Mouse (Mus musculus) frontal cortex, postnatal 10 days (tissue): Measurements from ENCODE around the gene Ankrd11.
A peak's percentile ranks its signal among the peaks of the same experiment; 100 is the strongest.

Experiments used
- DNase-seq, 2 experiments: peaks; one replicate each; pipeline ENCODE4 v3.0.0; 2022; ENCODE audit warnings: low spot score in 2 of 2, mixed read lengths in 1 of 2

The Ankrd11 gene

DNA sequence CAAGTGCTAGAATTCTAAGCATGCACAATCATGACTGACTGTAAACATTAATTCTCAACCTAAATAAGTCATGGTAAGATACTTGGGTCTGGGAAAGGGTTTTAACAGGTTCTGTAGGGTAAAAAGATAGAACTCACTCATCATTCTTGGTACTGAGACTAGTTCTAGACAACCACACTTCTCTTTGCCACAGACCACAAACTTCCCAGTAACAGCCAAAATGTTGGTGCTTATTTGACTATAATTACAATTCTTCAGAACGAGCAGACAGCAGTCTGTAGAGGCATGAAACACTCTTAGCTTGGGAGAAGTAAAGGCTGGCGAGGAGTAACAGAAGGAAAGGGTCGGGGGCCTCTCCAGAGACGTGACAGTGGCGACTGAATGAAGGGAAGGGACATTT lies 80.0 kb downstream of the Ankrd11 start:
- DNase-seq, result no peak

DNA sequence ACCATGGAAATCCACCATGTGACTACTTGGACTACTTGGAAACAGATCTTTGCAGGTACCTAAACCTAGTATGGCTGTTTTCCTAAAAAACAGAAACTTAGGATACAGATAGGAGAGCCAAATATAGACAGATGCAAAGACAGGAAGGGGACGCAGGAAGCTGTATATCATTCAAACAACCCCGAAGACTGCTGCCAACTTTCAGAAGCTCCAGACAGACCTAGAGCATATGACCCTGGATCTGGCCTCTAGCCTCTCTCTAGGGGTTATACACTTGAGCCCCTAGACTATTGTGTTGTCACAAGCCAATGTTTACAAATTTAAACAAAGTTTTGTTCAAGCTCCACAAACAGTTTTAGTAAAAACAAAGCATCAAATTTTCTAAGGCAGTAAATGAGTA lies 80.6 kb downstream of the Ankrd11 start:
- no peak for DNase-seq

DNA sequence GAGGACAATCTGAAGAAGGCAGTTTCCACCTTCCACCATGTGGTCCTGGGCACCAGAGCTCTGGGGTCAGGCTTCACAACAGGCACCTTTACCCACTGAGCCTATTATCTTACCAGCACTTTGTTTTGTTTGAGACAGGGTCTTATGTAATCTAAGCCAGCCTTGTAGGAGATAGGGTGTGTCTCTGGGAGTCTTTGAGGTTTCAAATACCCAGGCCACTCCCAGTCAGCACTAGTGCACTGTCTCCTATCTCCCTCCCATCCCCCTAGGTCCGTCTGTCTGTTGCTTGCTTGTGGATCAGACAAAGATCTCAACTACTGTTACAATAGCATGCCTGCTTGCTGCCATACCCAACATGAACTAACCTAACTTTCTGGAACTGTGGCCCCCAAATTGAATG lies 81.1 kb downstream of the Ankrd11 start:
- no peak for DNase-seq

DNA sequence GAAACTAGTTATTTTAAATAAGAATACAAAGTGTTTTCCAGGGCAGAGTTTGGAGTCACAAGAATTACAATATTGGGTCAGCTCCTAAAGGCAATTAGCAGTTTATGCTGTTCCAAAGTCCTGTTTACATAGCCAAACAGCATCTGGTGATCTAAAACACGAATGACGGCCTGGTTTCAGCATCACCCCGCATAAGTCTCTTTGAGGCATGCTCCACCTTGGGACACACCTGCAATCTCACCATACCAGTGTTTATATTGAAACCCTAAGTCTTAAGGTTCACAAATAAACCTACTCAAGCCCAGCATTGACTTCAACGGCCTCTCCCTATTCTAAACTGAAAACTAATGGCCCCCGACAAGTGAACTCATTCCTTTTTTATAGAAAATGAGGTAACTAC lies 81.8 kb downstream of the Ankrd11 start:
- no peak for DNase-seq

DNA sequence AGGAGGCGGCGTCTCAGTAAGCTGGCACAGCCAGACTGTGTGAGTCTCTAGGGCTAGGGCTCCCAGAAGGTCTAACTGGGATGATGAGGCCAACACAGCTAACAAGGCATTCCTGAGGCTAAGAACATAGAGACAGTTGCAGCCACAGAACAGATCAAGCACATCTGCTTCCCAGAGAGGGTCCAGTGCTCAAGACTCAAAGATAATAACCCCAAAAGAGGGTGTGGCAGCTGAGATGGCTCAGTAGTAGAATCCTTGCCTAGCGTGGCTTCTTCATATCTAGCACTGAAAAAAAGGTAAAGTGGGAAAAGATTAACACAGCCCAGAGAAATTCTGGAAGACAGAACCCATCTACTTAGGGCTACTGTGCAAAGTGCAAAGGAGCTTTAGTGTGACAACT lies 86.1 kb downstream of the Ankrd11 start:
- DNase-seq, result no peak

DNA sequence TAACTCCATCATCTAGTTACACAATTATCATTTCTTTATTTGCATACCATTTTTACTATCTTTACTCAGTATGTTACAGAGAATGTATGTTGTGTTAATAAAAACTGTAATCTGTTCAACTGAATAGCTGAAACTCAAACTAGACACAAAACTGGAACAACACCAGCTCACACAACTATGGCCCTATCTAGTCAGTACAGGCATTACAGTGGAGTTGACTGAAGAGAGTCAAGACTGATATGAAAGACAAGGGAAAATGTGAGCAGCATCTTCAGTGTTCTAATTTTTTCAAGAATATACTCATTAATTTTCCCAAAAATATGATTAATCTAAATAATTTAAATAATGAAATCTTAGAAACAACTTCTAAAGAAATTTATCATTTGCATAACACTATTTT lies 86.9 kb downstream of the Ankrd11 start:
- DNase-seq, result no peak

DNA sequence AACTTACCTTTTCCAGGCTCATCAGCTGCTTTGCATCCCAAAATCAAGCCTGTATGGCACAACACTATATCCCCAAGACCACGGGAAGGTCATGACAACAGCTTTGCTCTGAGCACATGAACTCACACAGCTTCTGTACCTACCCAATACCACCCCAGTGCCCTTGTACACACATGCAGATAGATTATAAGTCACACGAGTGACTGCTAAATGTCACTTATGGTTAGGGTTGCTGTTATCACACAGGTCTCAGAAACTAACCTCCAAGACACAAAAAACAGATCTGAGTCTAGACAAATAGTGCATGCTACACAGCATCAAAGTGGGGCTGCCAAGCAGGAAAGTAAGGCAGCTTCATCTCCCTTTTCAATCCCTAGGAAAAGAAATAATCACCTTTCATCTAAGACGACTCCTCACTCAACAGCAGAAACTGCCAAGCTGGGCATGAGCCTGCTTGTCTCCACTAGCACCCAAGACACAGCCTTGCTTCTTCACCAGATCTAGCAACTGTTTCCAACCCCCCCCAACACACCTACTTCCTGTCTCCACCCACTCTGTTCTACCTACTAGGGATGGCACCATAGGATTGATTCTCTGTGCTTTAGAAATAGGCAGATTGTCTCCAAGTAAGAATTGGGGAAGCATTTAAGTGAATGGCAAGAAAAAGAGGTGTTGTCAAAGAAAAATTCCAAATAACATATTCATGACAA lies 87.8 kb downstream of the Ankrd11 start:
- no peak for DNase-seq

DNA sequence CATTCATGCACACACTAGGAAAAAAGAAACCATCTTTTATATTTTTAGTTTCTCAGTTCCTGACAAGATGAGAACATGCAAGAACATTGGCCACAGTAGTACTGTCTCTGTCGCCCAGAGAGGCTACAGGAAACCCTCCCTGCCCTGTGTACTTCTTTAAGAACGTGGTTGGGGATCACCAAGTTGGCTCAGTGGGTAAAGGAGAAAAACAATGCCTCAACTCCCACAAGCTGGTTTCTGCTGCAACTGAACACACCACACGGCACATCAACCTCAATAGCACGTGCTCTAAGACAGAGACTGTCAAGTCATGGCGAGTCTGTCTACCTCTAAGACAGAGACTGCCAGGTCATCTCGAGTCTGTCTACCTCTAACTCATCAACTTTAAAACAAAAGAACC lies 89.0 kb downstream of the Ankrd11 start:
- no peak for DNase-seq

DNA sequence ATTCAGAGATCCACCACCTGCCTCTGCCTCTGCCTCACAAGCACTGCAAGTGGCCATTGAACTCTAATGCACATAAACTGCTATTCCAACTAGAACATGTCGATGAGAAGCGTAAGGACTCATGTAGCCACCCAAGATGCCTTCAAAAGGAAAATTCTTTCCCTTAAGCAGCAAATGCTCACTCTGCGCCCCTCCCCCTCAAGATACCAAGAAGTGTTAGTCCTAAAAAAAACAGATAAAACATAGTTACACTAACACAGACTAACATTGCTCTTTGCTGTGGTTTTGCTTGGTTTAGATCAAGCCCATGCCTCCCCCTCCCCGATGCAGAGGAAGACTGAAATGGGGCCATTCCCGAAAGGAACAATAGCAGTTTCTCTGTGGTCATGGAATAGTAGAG lies 90.6 kb downstream of the Ankrd11 start:
- no peak for DNase-seq

DNA sequence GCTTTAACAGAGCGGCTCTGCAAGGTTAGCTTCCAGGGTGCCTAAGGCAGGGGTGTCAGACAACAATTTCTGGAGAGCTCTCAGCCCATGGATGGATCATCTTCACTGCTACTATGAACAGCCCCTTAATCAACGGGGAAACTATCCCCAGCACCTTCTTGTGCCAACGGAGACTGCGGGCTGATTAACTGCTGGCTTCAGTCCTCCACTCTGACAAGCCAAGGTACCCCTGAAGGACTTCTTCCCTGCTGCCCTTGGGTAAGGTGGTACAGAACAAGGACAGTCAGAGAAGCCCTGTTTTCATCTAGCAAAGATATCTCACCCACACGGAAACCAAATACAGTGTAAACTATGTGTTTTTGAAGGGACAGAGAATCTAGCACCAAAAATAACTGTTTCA lies 92.4 kb downstream of the Ankrd11 start:
- DNase-seq, result no peak

DNA sequence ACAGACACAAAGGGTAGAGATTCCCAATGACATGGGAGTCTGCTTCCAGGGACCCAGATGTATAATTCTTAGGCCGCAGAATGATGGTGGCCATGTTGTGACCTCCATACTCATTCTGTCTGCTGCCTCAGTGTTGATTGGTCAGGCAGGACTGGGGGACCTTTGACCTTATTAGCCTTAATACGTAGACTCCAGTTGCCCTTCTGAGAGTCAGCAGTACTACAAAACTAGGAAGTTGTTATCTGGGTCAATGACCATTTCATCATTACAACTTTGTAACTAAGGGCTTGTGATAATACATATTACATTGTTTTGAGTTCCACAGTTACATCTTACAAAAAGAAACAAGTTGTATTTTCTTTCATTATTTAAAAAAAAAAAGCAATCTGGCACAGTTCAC lies 96.3 kb downstream of the Ankrd11 start:
- no peak for DNase-seq

DNA sequence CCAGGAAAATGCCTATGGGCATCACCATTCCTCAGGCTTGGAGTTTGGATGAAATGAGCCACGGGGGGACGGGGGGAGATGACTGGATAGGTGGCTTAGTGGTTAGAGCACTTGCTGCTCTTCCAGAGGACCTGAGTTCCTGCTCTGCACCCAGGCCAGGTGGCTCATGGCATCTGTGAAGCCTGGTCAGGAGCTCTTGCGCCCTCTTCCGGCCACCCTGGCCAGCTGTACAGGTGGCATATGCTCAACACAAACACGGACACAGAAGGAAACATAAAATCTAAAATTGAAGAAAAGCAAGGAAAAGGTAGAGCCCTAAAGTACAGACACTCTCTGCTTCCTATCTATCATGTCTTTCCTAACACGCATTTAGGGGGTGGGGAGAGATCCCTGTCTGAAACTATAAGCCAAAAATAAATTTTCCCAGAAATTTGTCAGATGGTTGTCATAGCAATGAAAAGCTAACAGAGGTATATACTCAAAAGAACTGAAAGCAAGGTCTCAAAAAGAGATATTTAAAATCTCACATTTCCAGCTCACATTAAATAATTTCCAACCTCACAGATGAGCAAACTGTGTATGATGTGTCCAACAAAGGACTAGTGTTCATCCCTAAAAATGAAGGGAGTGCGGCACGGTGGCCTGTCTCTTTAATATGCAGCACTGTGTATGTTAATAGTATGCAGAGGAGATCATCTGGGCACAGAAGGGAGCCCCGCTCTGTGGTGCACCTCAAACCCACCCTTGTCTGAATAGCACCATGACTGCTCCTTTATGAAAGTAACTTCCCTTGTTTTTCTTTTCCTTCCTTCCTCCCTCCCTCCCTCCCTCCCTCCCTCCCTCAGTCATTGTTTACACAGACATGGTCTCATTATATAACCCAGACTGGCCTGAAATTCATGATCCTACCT lies 99.0 kb downstream of the Ankrd11 start:
- DNase-seq, result no peak

DNA sequence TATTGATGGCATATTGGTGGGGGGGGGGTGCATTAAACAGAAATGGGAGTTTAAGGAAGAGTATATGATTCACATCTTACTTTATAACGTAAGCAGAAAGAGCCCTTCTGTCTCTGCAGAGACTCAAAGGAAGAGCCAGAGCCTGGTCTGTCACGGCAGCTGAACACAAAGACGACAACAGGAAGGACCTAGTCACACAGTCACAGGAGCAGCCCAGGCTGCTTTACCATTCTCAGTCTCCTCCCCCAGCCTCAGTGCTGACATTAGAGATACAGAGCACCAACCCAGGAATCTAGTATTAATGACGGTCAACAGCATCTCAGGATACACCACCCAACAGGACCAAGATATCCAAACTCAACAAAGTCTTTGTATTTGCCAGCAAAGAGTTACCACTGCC lies 103.5 kb downstream of the Ankrd11 start:
- DNase-seq, result no peak

DNA sequence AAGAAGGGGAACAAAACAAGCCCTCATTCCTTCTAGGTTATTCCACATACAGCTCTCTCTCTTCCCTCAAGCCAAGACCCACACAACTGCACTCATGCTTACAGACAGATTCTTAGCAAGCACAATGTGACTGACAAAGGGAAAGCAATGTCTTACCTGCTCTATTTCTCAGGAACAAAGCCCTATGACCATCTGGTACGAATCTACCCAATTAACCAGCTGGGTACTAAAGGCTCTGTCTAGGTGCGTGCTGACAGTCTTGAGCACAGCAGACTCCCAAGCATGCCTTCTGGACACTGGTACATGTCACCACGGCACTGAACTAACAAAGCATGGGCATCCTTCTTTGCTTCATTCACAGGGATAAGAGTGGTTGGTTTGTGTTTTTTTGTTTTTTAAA lies 103.9 kb downstream of the Ankrd11 start:
- DNase-seq, result no peak

DNA sequence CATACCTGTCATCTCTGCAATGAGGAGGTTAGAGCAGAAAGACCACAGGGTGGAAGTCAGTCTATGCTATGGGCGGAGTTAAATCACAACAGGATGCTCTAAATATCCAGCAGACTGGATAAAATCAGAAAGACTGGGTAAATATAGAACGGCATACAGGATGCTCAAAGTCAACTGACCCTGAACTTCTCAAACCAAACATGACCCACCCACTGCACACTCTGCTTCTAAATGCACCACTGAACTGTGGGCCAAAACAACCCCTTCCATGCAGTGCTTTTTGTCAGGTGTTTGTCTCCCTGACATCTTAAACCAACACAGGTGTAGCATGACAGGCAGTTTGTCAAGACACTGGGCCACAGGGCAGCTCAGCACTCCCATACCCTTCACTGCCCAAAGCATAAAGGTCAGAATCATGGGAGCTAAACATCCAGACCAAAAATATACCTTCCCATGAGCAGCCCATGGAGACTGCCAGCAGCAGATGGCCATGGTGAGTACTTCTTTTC lies 104.5 kb downstream of the Ankrd11 start:
- no peak for DNase-seq

DNA sequence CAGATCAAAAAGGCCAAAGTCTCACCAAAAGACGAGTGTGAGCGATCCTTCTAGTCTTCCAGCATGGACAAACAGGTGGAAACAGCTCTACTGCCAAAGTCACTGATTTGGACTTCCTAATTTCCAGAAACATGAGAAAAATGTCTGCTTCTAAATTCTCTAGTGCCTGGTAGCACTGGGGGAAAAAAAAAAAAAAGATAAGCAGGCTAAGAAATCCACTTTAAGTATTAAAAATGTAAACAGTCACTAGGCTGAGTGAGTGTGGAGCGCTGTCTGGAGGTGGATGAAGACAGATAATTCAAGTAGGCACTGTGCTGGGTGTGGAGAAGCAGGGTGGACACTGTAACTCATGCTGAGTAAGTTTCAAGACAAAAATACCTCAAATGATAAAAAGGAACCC lies 106.2 kb downstream of the Ankrd11 start:
- no peak for DNase-seq

DNA sequence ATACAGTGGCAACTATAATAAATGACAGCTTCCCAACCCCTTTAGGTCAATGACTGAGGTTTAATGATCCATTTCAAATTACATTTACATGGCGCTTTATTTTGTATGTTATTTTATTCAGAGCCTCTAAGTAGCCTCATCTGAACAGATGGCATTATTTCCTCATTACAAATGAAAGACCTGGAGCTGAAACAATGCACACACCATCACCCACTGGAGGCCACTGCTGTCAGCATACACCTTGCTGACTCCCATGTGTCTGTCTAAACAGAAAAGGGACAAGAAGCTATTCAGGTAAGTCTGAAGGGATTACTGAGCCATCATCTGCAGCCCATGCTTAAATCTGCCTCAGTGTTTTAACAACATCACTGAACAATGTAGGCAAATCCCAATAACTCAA lies 107.0 kb downstream of the Ankrd11 start:
- no peak for DNase-seq

DNA sequence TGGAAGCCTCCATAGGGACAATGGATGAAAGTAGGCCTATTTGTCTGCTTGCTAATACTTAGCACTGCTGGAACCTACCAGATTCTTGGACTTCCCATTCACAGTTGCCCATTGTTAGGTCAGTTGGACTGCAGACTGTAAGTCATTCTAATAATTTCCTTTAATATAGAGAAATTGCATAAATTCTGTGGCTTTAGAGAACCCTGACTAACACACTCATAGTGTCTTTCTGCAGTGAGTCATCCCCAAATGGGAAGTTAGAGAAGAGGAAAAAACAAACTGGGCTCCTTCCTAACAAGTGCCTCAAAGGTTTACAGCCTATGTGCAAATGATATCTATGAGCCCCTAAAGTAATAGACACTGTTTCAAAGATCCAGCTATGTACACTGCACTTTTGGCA lies 108.1 kb downstream of the Ankrd11 start:
- no peak for DNase-seq

DNA sequence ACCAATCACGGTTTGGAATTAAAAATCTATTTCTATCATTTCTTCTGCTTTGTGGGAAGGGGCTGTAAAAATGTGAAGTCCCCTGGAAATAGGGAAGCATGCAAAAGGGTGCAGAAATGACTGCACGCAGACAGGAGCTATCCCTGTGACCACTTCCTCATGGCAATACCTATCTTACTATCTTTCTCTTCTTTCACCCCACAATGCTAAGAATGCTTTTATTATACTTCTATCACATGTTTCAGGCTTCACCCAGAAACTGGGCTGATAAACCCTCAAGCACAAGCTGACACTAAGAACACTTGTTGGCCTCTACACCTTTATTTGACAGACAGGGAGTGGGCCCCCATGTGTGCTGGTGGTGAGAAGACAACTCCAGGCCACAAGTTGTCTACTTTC lies 109.5 kb downstream of the Ankrd11 start:
- DNase-seq, result no peak

DNA sequence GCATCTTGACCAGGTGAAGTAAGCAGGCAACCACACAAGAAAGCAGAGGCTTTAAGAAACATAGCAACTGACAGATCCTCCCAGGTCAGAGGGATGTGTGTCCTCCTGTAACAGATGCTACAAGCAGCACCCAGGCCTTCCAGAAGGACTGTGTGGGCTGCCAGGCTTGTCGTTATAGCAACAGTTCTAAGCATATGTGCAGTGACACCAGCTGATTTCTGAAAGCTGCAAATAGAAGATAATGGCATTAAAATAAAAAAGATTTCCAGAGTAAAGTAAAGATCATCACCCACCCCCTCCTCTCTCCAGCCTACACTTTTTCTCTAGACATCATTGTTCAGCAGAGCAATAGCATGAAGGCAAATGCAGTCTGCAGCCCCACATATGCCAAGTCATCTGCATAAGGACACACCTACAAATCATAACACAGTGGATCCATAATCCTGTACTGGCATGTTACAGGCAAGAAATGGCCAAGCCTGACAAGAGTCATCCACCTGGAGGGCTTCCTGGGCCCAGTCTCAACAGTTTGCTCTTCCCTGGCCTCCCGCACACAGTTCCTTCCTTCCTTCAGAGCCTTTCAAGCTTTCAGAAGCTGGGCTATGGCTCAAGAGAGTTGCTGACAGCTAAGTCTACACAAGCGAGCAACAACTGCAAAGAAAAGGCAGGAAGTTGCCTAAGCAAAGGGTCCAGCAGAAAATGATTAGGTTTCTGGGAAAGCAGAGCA lies 110.1 kb downstream of the Ankrd11 start:
- DNase-seq, result peak; percentile 53 to 57

DNA sequence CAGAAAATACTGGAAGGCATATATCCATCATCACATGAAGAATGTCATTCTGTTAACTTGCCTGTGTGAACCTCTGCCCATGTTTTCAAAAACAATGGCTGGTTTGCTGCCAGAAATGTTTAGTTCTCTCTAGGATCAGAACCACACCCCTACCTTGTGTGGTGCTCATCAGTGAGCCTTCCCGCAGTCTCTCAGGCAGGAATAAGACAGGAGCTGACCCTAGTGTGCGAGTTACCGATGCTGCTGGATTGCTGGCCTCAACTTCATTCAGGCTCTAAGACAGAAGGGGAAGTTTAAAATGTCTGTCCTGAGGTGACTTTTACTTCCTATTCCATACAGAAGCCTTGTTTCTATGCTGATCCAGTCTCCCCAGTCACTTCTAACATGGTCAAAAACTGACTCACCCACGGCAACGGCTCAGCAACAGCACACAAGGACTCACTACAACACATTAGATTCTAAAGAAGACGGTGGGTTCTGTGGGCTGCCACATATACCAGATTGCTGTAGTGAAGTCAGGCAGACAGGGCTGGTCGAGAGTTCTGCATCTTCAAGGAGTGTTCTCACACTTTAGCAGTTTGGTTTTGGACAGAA lies 113.3 kb downstream of the Ankrd11 start:
- DNase-seq, result no peak

DNA sequence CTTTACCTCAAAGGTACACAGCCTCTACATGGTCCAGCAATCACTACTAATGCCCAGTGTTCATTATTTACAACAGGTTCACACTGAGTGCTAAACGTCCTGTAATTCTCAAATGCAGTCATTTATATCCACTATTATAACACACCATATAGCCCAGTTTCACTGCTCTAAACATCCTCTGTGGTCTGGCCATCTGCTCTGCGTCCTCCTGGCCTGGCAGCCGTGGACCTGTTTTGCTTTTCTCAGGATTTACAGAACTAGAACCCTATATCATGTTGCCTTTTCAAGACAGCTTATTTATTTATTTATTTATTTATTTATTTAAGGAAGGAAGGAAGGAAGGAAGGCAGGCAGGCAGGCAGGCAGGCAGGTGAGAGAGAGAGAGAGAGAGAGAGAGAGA lies 114.2 kb downstream of the Ankrd11 start:
- no peak for DNase-seq
